Mouse (Mus musculus): ENCODE measurements around the gene Heyl. TPM values are rescaled to one million over a fixed set of nuclear protein-coding genes. Genes with fewer than 3 reads are reported as not detected.

Gene Heyl
- 5.7 and 7.5 TPM in 2 replicates for polyA plus RNA-seq (2012; rRNA removed; ENCODE audit: low replicate concordance)

GRCm38 (mm10) chr4:123233492-123234084 lies at the start of gene Heyl:
Heyl (plus strand) TSS chr4:123233556.

GRCm38 (mm10) chr4:123201186-123202093 lies 31.9 kb upstream of the Heyl start, which contains the start of gene Nt5c1a:
Nt5c1a (plus strand) TSS chr4:123201504.

GRCm38 (mm10) chr4:123261721-123262401 lies 28.5 kb downstream of the Heyl start, which contains the start of gene Pabpc4:
Pabpc4 (plus strand) TSS chr4:123262351.

Other genes starting within 250 kb of the Heyl start
- gene Mycl, start 237.9 kb upstream of the Heyl start, polyA plus RNA-seq (2012; rRNA removed; ENCODE audit: low replicate concordance): 22.7 and 23.3 TPM in 2 replicates
- 7.5 and 9.3 TPM in 2 replicates for gene Trit1, start 217.0 kb upstream of the Heyl start, polyA plus RNA-seq (2012; rRNA removed; ENCODE audit: low replicate concordance)
- gene Bmp8b, start 128.4 kb upstream of the Heyl start, polyA plus RNA-seq (2012; rRNA removed; ENCODE audit: low replicate concordance): 0.31 and 0.50 TPM in 2 replicates
- gene Oxct2b, start 117.3 kb upstream of the Heyl start, polyA plus RNA-seq (2012; rRNA removed; ENCODE audit: low replicate concordance): 0.07 TPM in 1 of 2 replicates, not detected in the other
- 12.7 and 15.0 TPM in 2 replicates for gene Ppie, start 93.6 kb upstream of the Heyl start, polyA plus RNA-seq (2012; rRNA removed; ENCODE audit: low replicate concordance)
- 0.27 and 0.92 TPM in 2 replicates for gene Hpcal4, start 50.3 kb upstream of the Heyl start, polyA plus RNA-seq (2012; rRNA removed; ENCODE audit: low replicate concordance)
- gene Nt5c1a, start 32.1 kb upstream of the Heyl start, polyA plus RNA-seq (2012; rRNA removed; ENCODE audit: low replicate concordance): 0.38 and 2.9 TPM in 2 replicates
- 129 and 203 TPM in 2 replicates for gene Pabpc4, start 28.8 kb downstream of the Heyl start, polyA plus RNA-seq (2012; rRNA removed; ENCODE audit: low replicate concordance)
- 0.13 and 0.43 TPM in 2 replicates for gene Oxct2a, start 90.1 kb downstream of the Heyl start, polyA plus RNA-seq (2012; rRNA removed; ENCODE audit: low replicate concordance)
- 1.9 and 5.4 TPM in 2 replicates for gene Bmp8a, start 109.7 kb downstream of the Heyl start, polyA plus RNA-seq (2012; rRNA removed; ENCODE audit: low replicate concordance)

Measured in mammary gland, adult 2 months (tissue).